Mouse (Mus musculus) spleen, adult 2 months (tissue): ENCODE measurements around the gene Tbk1.

Experiments
- CTCF ChIP-seq: fragments of 200-500 bp; IDR thresholded peaks from 2 replicates; pipeline ENCODE4 v1.5.1; 2011; ENCODE audit warnings: mild to moderate bottlenecking, inconsistent platforms; ENCODE audit not compliant: insufficient read depth, insufficient read length, insufficient replicate concordance; ENCODE audit errors: extremely low read depth
- POLR2A ChIP-seq: fragments of 200-500 bp; IDR thresholded peaks from 2 replicates; pipeline ENCODE4 v1.6.1; 2011; ENCODE audit warnings: low read depth, low read length, inconsistent platforms

DNA sequence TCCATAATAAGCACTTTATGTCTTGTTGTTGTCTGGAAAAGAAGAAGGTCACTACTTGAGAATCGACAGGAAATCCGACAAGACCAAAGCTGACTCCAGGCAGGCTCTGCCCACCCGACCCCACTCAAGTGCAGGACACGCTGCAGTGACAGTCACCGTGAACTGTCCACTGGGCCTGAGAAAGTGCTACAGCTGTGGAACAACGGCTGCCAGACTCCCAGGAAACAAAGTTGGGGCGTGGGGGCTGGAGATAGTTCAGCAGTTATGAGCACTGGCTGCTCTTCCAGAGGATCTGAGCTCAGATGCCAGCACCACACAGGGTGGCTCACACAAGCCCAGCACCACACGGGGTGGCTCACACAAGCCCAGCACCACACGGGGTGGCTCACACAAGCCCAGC is 10.2 kb downstream of the Tbk1 start:
- no peak for TF ChIP-seq CTCF
- no peak for TF ChIP-seq POLR2A
